Mouse (Mus musculus) myocyte (in vitro differentiated cells): ENCODE results near the gene Slc12a8.

ENCODE experiments used
- CEBPB ChIP-seq: IDR thresholded peaks from 2 replicates; pipeline ENCODE4 v1.6.1; 2011; ENCODE audit warnings: mild to moderate bottlenecking, moderate library complexity; ENCODE audit not compliant: poor library complexity, insufficient read depth, severe bottlenecking
- E2F4 ChIP-seq: IDR thresholded peaks from one replicate; pipeline ENCODE4 v1.6.1; 2011; ENCODE audit warnings: mild to moderate bottlenecking, control low read depth, moderate library complexity; ENCODE audit not compliant: insufficient read depth
- MAX ChIP-seq: IDR thresholded peaks from one replicate; pipeline ENCODE4 v1.6.1; 2011; ENCODE audit warnings: low read depth, mild to moderate bottlenecking, control low read depth
- MYOD1 ChIP-seq, 3 experiments: IDR thresholded peaks; one replicate each; pipeline ENCODE4 v1.6.1; 2011; ENCODE audit warnings: control low read depth in 2 of 3, low read depth in 2 of 3, mild to moderate bottlenecking in 2 of 3, moderate library complexity in 1 of 3; ENCODE audit not compliant: insufficient read length in 2 of 3, control insufficient read depth in 1 of 3
- MYOG ChIP-seq, 3 experiments: IDR thresholded peaks; one replicate each; pipeline ENCODE4 v1.6.1; 2011; ENCODE audit warnings: control low read depth in 2 of 3, low read depth in 2 of 3, mild to moderate bottlenecking in 2 of 3; ENCODE audit not compliant: insufficient read length in 2 of 3, control insufficient read depth in 1 of 3, insufficient read depth in 1 of 3
- POLR2A ChIP-seq: IDR thresholded peaks from one replicate; pipeline ENCODE4 v1.6.1; 2011; ENCODE audit warnings: low read depth, mild to moderate bottlenecking, control low read depth, moderate library complexity; ENCODE audit not compliant: insufficient read length
- POLR2AphosphoS2 ChIP-seq: IDR thresholded peaks from one replicate; pipeline ENCODE4 v1.6.1; 2011; ENCODE audit warnings: low read depth, control low read depth; ENCODE audit not compliant: insufficient read length
- SRF ChIP-seq: IDR thresholded peaks from one replicate; pipeline ENCODE4 v1.6.1; 2011; ENCODE audit warnings: low read depth; ENCODE audit not compliant: control insufficient read depth, insufficient read length
- TCF12 ChIP-seq: IDR thresholded peaks from one replicate; pipeline ENCODE4 v1.6.1; 2011; ENCODE audit warnings: mild to moderate bottlenecking, control low read depth; ENCODE audit not compliant: poor library complexity, insufficient read depth, severe bottlenecking
- TCF3 ChIP-seq: IDR thresholded peaks from one replicate; pipeline ENCODE4 v1.6.1; 2011; ENCODE audit warnings: low read depth, control low read depth; ENCODE audit not compliant: insufficient read length

DNA sequence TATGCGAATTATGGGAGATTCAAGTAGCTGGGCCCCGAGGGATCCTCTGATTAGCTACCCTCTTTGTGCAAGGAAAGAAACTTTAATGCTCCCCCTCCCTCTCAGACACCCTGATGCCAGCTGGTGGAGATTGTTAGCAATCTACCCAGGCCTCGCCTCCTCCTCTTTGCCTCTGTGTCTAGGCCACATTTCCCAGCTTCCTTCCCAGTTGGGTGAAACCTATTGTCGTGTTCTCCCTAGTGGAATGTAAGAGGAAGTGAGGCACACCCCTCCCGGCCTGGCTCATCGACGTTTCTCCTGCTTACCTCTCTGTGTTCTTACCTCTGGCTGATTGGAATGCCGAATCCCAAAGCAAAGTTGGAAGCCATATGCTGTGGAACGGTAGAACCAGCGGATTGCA lies 163.7 kb downstream of the Slc12a8 start:
- TF ChIP-seq MAX (no peak), POLR2A (no peak), POLR2AphosphoS2 (no peak), CEBPB (no peak), MYOD1 (IDR thresholded peaks at IDR 0.05; ENCODE audit: control insufficient read depth in 1 of 3, insufficient read length in 2 of 3, low read depth in 2 of 3) (no peak), TCF3 (no peak), MYOG (IDR thresholded peaks at IDR 0.05; ENCODE audit: control insufficient read depth in 1 of 3, insufficient read depth in 1 of 3, insufficient read length in 2 of 3, low read depth in 2 of 3) (no peak), E2F4 (no peak), TCF12 (no peak), SRF (no peak)
